Mouse (Mus musculus) kidney, adult 2 months (tissue): ENCODE data around the gene Serp1.

Experiments
- CTCF ChIP-seq: fragments of 200-500 bp; conservative IDR thresholded peaks from 2 replicates; pipeline ENCODE4 v1.5.1; 2011; ENCODE audit warnings: low read depth, mild to moderate bottlenecking, control low read depth, low read length, moderate library complexity, mixed read lengths; ENCODE audit not compliant: insufficient read depth, insufficient read length
- POLR2A ChIP-seq: fragments of 200-500 bp; IDR thresholded peaks from one replicate; pipeline ENCODE4 v1.6.1; 2011; ENCODE audit warnings: low read depth, low read length, control low read depth

DNA sequence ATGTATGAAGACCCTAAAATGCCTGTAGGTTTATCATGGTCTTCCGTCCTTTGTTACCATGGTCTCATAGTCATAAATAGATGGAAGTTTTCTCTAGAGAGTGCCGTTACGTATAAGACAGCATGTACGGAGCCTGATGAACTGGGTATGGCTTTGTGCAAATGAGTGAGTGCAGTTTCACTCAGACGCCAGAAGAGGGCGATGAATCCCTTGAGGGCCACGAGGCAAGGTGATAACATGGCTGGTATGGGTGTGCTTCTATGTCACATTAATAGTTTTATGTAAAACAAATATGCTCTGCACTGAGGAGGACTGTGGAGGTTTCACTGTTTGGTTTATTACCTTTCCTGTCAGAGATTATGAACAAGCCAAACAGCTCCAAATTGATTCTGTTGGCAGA is 39.8 kb downstream of the Serp1 start:
- TF ChIP-seq CTCF, result peak; percentile 50
- no peak for TF ChIP-seq POLR2A
